Mouse (Mus musculus): ENCODE measurements at regions not wholly inside any gene's neighbourhood (a gene's known extent, or its start where the extent isn't known, plus 50 kb on each side); places are given as distances from the start of the nearest gene placed in this dataset.

DNA sequence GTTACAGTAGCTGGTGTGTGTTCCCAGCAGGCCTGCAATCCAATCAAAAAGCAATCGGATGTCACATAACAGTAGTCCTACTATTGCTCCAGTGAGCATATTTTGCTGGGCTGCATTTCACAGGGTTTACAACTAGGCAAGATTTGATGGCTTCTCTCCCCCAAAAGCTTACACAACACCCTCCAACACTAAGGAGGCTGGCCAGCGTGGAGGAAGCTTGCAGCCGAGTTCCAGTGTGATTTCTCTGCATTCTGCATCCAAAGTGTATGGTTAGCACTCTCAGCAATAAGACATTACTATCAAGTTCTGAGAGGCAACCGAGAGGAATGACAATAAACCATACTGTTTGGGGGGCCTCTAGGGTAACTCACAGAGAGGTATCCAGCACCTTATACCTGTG is 367.2 kb downstream of the Xylt1 start:
- TF ChIP-seq POLR2A (IDR thresholded peaks at IDR 0.05; ENCODE audit: borderline replicate concordance, insufficient read depth, low read length) (no peak), CTCF (IDR thresholded peaks at IDR 0.05; ENCODE audit: borderline replicate concordance, insufficient read depth, low read depth, low read length) (no peak)
